Mouse (Mus musculus): ENCODE measurements around the gene Tmem238. TPM values are rescaled to one million over a fixed set of nuclear protein-coding genes. Genes with fewer than 3 reads are reported as not detected.
A peak's percentile ranks its signal among the peaks of the same experiment; 100 is the strongest.
"Not testable (repeated sequence)": the region's sequence is repeated elsewhere in the genome, so short reads cannot be mapped to it uniquely, and the experiment has no call there.

Tmem238 gene
- polyA plus RNA-seq, 1 experiment, result 22.9 TPM

GRCm38 (mm10) chr7:4812303-4813104 is 23.0 kb upstream of the Tmem238 start, which contains the start of gene Ube2s:
TSS of gene Ube2s (minus strand) at chr7:4812590.
- Histone ChIP-seq H3K36me3 (ENCODE audit: control insufficient read depth, insufficient read depth) (peaks cover 35% of the 10 kb centered on the region), H3K79me3 (ENCODE audit: low read depth) (peaks cover 37% of the 10 kb centered on the region), H3K79me2 (ENCODE audit: control insufficient read depth, insufficient read depth) (peaks cover 39% of the 10 kb centered on the region), H3K27me3 (ENCODE audit: control insufficient read depth, insufficient read depth, insufficient read length) (no peaks in the 10 kb centered on the region), H3K4me3 (ENCODE audit: insufficient read depth, poor library complexity, severe bottlenecking) (peak within 1 kb of the TSS; percentile 89), H3ac (ENCODE audit: control insufficient read depth, insufficient read length, low read depth) (peak within 1 kb of the TSS; percentile 98)
- no peak for TF ChIP-seq FOSL1 (IDR thresholded peaks at IDR 0.05; ENCODE audit: insufficient read depth, low read length, poor library complexity, severe bottlenecking)
- TF ChIP-seq MAX (IDR thresholded peaks at IDR 0.05), result no peak
- no peak for TF ChIP-seq USF1 (IDR thresholded peaks at IDR 0.05; ENCODE audit: low read depth)
- no peak for TF ChIP-seq MYOG (IDR thresholded peaks at IDR 0.05; ENCODE audit: control insufficient read depth, extremely low read depth, insufficient read length)
- TF ChIP-seq MYOD1 (IDR thresholded peaks at IDR 0.05; ENCODE audit: control insufficient read depth, insufficient read length, low read depth), result no peak
- no peak for TF ChIP-seq CTCF (IDR thresholded peaks at IDR 0.05; ENCODE audit: control insufficient read depth, insufficient read depth, insufficient read length)
- TF ChIP-seq CEBPB (IDR thresholded peaks at IDR 0.05; ENCODE audit: low read depth), result no peak

GRCm38 (mm10) chr7:4811842-4812302 is 22.4 kb upstream of the Tmem238 start:
- no peak for TF ChIP-seq MYOG (IDR thresholded peaks at IDR 0.05; ENCODE audit: control insufficient read depth, extremely low read depth, insufficient read length)
- TF ChIP-seq CEBPB (IDR thresholded peaks at IDR 0.05; ENCODE audit: low read depth), result no peak
- no peak for TF ChIP-seq MAX (IDR thresholded peaks at IDR 0.05)
- TF ChIP-seq CTCF (IDR thresholded peaks at IDR 0.05; ENCODE audit: control insufficient read depth, insufficient read depth, insufficient read length), result no peak
- no peak for TF ChIP-seq USF1 (IDR thresholded peaks at IDR 0.05; ENCODE audit: low read depth)
- TF ChIP-seq MYOD1 (IDR thresholded peaks at IDR 0.05; ENCODE audit: control insufficient read depth, insufficient read length, low read depth), result no peak
- TF ChIP-seq FOSL1 (IDR thresholded peaks at IDR 0.05; ENCODE audit: insufficient read depth, low read length, poor library complexity, severe bottlenecking), result no peak
- peaks cover 38% of the 10 kb centered on the region for H3K79me3 ChIP-seq (ENCODE audit: low read depth)
- peak overlapping the region; percentile 98 for H3ac ChIP-seq (ENCODE audit: control insufficient read depth, insufficient read length, low read depth)
- peak overlapping the region; percentile 89 for H3K4me3 ChIP-seq (ENCODE audit: insufficient read depth, poor library complexity, severe bottlenecking)
- peaks cover 42% of the 10 kb centered on the region for H3K36me3 ChIP-seq (ENCODE audit: control insufficient read depth, insufficient read depth)
- H3K27me3 ChIP-seq (ENCODE audit: control insufficient read depth, insufficient read depth, insufficient read length), result no peaks in the 10 kb centered on the region
- peaks cover 39% of the 10 kb centered on the region for H3K79me2 ChIP-seq (ENCODE audit: control insufficient read depth, insufficient read depth)

- Histone ChIP-seq H3K79me3 (ENCODE audit: low read depth) (peaks cover 38% of the 10 kb centered on the region), H3ac (ENCODE audit: control insufficient read depth, insufficient read length, low read depth) (peak overlapping the region; percentile 98), H3K79me2 (ENCODE audit: control insufficient read depth, insufficient read depth) (peaks cover 39% of the 10 kb centered on the region), H3K4me3 (ENCODE audit: insufficient read depth, poor library complexity, severe bottlenecking) (peak overlapping the region; percentile 89), H3K36me3 (ENCODE audit: control insufficient read depth, insufficient read depth) (peaks cover 49% of the 10 kb centered on the region)
- H3K27me3 ChIP-seq (ENCODE audit: control insufficient read depth, insufficient read depth, insufficient read length), result not testable (repeated sequence)
These were observed 21.7 kb upstream of the Tmem238 start for GRCm38 (mm10) chr7:4811131-4811530.

DNA sequence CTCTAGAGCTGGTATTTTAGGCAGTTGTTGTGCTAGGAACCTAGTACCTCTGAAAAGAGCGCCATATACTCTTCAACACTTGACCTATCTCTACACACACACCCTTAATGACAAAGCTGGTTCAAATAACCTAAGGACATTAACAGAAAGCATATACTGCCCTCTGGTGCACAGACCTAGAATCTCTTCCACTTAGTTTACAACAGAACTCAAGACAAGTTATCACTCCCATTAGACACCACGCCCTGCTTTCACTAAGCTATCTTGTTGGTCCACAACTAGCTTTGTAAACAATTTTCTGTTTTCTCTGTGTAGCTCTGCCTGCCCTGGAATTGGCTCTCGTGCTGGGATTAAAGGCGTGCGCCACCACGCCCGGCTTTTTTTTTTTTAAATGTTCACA is 17.3 kb upstream of the Tmem238 start:
- H3K4me3 ChIP-seq (ENCODE audit: insufficient read depth, poor library complexity, severe bottlenecking), result no peak overlapping the region
- TF ChIP-seq MAX (IDR thresholded peaks at IDR 0.05), result no peak
- no peak for TF ChIP-seq CEBPB (IDR thresholded peaks at IDR 0.05; ENCODE audit: low read depth)
- H3K36me3 ChIP-seq (ENCODE audit: control insufficient read depth, insufficient read depth), result peaks cover 69% of the 10 kb centered on the region
- no peaks in the 10 kb centered on the region for H3K27me3 ChIP-seq (ENCODE audit: control insufficient read depth, insufficient read depth, insufficient read length)
- no peak overlapping the region for H3ac ChIP-seq (ENCODE audit: control insufficient read depth, insufficient read length, low read depth)
- peaks cover 34% of the 10 kb centered on the region for H3K79me2 ChIP-seq (ENCODE audit: control insufficient read depth, insufficient read depth)
- peaks cover 35% of the 10 kb centered on the region for H3K79me3 ChIP-seq (ENCODE audit: low read depth)

DNA sequence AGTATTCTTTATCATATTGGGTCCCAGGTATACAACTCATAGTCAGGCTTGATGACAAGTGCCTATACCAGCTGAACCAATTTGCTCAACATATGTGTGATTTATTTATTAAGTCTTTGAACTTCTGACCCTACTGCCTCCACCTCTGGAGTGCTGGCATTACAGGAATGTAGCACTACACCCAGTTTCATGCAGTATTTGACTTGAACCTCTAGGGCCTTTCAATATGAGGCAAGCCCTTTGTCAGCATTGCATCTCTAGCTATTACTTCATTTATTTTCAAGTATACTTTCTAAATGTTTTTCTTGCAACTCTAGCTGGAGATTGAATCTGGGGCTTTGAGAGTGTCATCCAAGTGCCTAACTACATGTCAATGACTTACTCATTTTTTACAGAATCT is 12.8 kb upstream of the Tmem238 start:
- H3K4me3 ChIP-seq (ENCODE audit: insufficient read depth, poor library complexity, severe bottlenecking), result no peak overlapping the region
- no peaks in the 10 kb centered on the region for H3K27me3 ChIP-seq (ENCODE audit: control insufficient read depth, insufficient read depth, insufficient read length)
- H3K36me3 ChIP-seq (ENCODE audit: control insufficient read depth, insufficient read depth), result peaks cover 38% of the 10 kb centered on the region
- no peak for TF ChIP-seq MYOG (IDR thresholded peaks at IDR 0.05; ENCODE audit: control insufficient read depth, extremely low read depth, insufficient read length)
- no peaks in the 10 kb centered on the region for H3K79me2 ChIP-seq (ENCODE audit: control insufficient read depth, insufficient read depth)
- no peaks in the 10 kb centered on the region for H3K79me3 ChIP-seq (ENCODE audit: low read depth)
- no peak overlapping the region for H3ac ChIP-seq (ENCODE audit: control insufficient read depth, insufficient read length, low read depth)

DNA sequence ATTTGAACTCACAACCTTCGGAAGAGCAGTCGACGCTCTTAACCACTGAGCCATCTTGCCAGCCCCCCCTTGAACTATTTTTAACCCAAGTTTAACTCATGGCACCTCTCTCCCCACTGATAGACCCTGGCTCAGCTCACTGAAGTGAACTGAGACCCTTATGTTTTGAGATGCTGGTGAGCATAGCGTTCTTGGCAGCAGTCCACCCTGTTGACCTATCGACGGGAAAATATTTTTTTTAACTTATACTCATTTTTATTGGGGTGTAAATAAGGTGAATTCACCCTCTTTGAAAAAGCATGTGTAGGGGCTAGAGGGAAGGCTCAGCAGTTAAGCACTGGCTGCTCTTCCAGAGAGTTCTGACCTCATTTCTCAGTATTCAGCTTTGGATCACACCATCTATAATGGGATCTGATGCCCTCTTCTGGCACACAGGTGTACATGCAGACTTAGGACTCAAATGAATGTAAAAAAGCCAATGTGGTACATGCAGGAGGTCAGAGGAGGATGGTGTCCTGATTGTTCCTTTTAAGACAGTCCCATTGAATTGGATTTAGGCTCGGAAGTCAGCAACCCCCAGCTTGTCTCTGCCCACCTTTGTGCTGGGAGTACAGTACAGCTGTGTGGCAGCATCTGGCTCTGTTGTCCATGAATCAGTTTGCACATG is 6.4 kb upstream of the Tmem238 start:
- H3ac ChIP-seq (ENCODE audit: control insufficient read depth, insufficient read length, low read depth), result no peak overlapping the region
- no peak overlapping the region for H3K4me3 ChIP-seq (ENCODE audit: insufficient read depth, poor library complexity, severe bottlenecking)
- TF ChIP-seq MYOD1 (IDR thresholded peaks at IDR 0.05; ENCODE audit: control insufficient read depth, insufficient read length, low read depth) (no peak), MYOG (IDR thresholded peaks at IDR 0.05; ENCODE audit: control insufficient read depth, extremely low read depth, insufficient read length) (no peak), MAX (IDR thresholded peaks at IDR 0.05) (no peak), USF1 (IDR thresholded peaks at IDR 0.05; ENCODE audit: low read depth) (no peak), FOSL1 (IDR thresholded peaks at IDR 0.05; ENCODE audit: insufficient read depth, low read length, poor library complexity, severe bottlenecking) (no peak), CEBPB (IDR thresholded peaks at IDR 0.05; ENCODE audit: low read depth) (no peak), CTCF (IDR thresholded peaks at IDR 0.05; ENCODE audit: control insufficient read depth, insufficient read depth, insufficient read length) (no peak)
- H3K79me3 ChIP-seq (ENCODE audit: low read depth), result peaks cover 19% of the 10 kb centered on the region
- H3K27me3 ChIP-seq (ENCODE audit: control insufficient read depth, insufficient read depth, insufficient read length), result no peaks in the 10 kb centered on the region
- peaks cover 27% of the 10 kb centered on the region for H3K79me2 ChIP-seq (ENCODE audit: control insufficient read depth, insufficient read depth)
- H3K36me3 ChIP-seq (ENCODE audit: control insufficient read depth, insufficient read depth), result peaks cover 45% of the 10 kb centered on the region

All from C2C12 (cell line).